In genomic region chr17:44192981-44193380, GRCm38 (mm10) we compare ENCODE assay signal across 15 mouse cellular contexts. TPM values are rescaled to one million over a fixed set of nuclear protein-coding genes. Genes with fewer than 3 reads are reported as not detected.
DNase-seq lines count a peak whose midpoint lies in the region; ATAC-seq and TF ChIP-seq lines count a peak whose summit lies in the region.
"Had no signal": no experiment of that assay in that cellular context is flagged by ENCODE, and none has a peak within 500 bp of the region (broad histone marks: within the 10 kb centered on the region; RNA-seq: fewer than 3 reads in every experiment).

No protein-coding gene starts in this region.

- no peak overlapping the region for H3K27ac ChIP-seq in liver, embryonic 11.5 days (ENCODE audit: low read depth, low read length)
- no peak overlapping the region for H3K27ac ChIP-seq in liver, postnatal 0 days (ENCODE audit: low read depth)
- no peak overlapping the region for H3K27ac ChIP-seq in midbrain, embryonic 15.5 days
- H3K27ac ChIP-seq: hindbrain, embryonic 10.5 days; layer of hippocampus, adult 2 months; liver, embryonic 15.5 days had no signal

- 59% methylated on average over 3 of the region's 3 CpGs for WGBS in liver, embryonic 11.5 days
- WGBS in liver, postnatal 0 days (ENCODE audit: insufficient replicate concordance): 64% methylated on average over 3 of the region's 3 CpGs
- WGBS in midbrain, embryonic 15.5 days: 87% methylated on average over 3 of the region's 3 CpGs

- ATAC-seq in liver, embryonic 11.5 days (replicated peaks; ENCODE audit: low FRiP score): no peak
- no peak for ATAC-seq in liver, postnatal 0 days
- ATAC-seq in midbrain, embryonic 15.5 days (replicated peaks): no peak
- ATAC-seq: forebrain, postnatal 0 days; midbrain, embryonic 16.5 days had no signal

- H3K4me2 ChIP-seq in liver, embryonic 11.5 days: no peak overlapping the region
- H3K4me2 ChIP-seq in liver, postnatal 0 days (ENCODE audit: low read depth, low read length): no peak overlapping the region
- no peak overlapping the region for H3K4me2 ChIP-seq in midbrain, embryonic 15.5 days
- H3K4me2 ChIP-seq: liver, embryonic 15.5 days had no signal

- H3K27me3 ChIP-seq in liver, embryonic 11.5 days (replicated peaks; ENCODE audit: control insufficient read depth, insufficient read depth, low read length): peaks cover 23% of the 10 kb centered on the region
- no peaks in the 10 kb centered on the region for H3K27me3 ChIP-seq in liver, postnatal 0 days (ENCODE audit: insufficient read depth, low read length)
- peaks cover 12% of the 10 kb centered on the region; the same call in 1 of the 2 replicates for H3K27me3 ChIP-seq in midbrain, embryonic 15.5 days (replicated peaks)

- no peak for TF ChIP-seq CTCF in liver, postnatal 0 days (IDR thresholded peaks at IDR 0.05; ENCODE audit: low read depth)

- no peaks in the 10 kb centered on the region; the same call in 1 of the 2 replicates for H3K4me1 ChIP-seq in liver, embryonic 11.5 days (replicated peaks; ENCODE audit: control insufficient read depth, insufficient read depth, low read length)
- peaks cover 5% of the 10 kb centered on the region for H3K4me1 ChIP-seq in liver, postnatal 0 days (ENCODE audit: insufficient read depth)
- peaks cover 17% of the 10 kb centered on the region for H3K4me1 ChIP-seq in midbrain, embryonic 15.5 days

- no peak overlapping the region for H3K9ac ChIP-seq in liver, embryonic 11.5 days (ENCODE audit: low read depth, low read length)
- no peak overlapping the region for H3K9ac ChIP-seq in liver, postnatal 0 days (replicated peaks)
- H3K9ac ChIP-seq in midbrain, embryonic 15.5 days: no peak overlapping the region
- H3K9ac ChIP-seq: forebrain, postnatal 0 days; liver, embryonic 15.5 days had no signal

- H3K4me3 ChIP-seq in liver, embryonic 11.5 days (ENCODE audit: low read depth, low read length): no peak overlapping the region
- no peak overlapping the region for H3K4me3 ChIP-seq in liver, postnatal 0 days (ENCODE audit: low read depth, low read length)
- no peak overlapping the region for H3K4me3 ChIP-seq in midbrain, embryonic 15.5 days
- H3K4me3 ChIP-seq: hindbrain, embryonic 10.5 days; layer of hippocampus, adult 2 months; liver, embryonic 15.5 days had no signal

- H3K9me3 ChIP-seq in liver, embryonic 11.5 days (ENCODE audit: control insufficient read depth, low read length): no peaks in the 10 kb centered on the region
- H3K9me3 ChIP-seq in liver, postnatal 0 days (ENCODE audit: low read length): no peaks in the 10 kb centered on the region
- H3K9me3 ChIP-seq in midbrain, embryonic 15.5 days: no peaks in the 10 kb centered on the region
- H3K9me3 ChIP-seq: hindbrain, embryonic 10.5 days; liver, embryonic 15.5 days had no signal

- peak; percentile 25 to 47 for DNase-seq in adrenal gland, adult (ENCODE audit: inconsistent age in 2 of 2, low spot score in 1 of 2)
- DNase-seq in adrenal gland, postnatal 4 days (ENCODE audit: low spot score in 2 of 2): no peak
- peak; percentile 25 for DNase-seq in liver, embryonic 11.5 days (ENCODE audit: low spot score)
- no peak for DNase-seq in liver, postnatal 0 days
- peak; percentile 47 for DNase-seq in kidney, postnatal 14 days
- DNase-seq in yolk sac, embryonic 10.5 days (ENCODE audit: low spot score): peak; percentile 26
- DNase-seq in urinary bladder, adult 2 months (ENCODE audit: low spot score): no peak
- DNase-seq: forebrain, postnatal 0 days; right cerebral cortex, postnatal 14 days had no signal

- no peak for TF ChIP-seq EP300 in liver, postnatal 0 days (IDR thresholded peaks at IDR 0.05; ENCODE audit: low read depth)

- no peaks in the 10 kb centered on the region for H3K36me3 ChIP-seq in liver, embryonic 11.5 days (ENCODE audit: control insufficient read depth, insufficient read depth, low read length)
- no peaks in the 10 kb centered on the region for H3K36me3 ChIP-seq in liver, postnatal 0 days (replicated peaks; ENCODE audit: insufficient read depth, low read length)
- H3K36me3 ChIP-seq in midbrain, embryonic 15.5 days (replicated peaks): no peaks in the 10 kb centered on the region
- H3K36me3 ChIP-seq: hindbrain, embryonic 10.5 days; liver, embryonic 15.5 days had no signal

RNA-seq across cellular contexts. Expression of gene Clic5, which starts 4.6 kb away (rescaled TPM):
- 10 to 100 TPM in 1 of 2 experiments, 1 to 10 TPM in 1; 7.9 to 11.2 TPM for total RNA-seq in adrenal gland, postnatal 4 days (2021)
- polyA plus RNA-seq in liver, embryonic 11.5 days (2014; fragmentation: Nextera tagmentation; extraction: Ambion mirVana): 0.64 and 0.75 TPM in 2 replicates
- 0.28 and 0.30 TPM in 2 replicates for polyA plus RNA-seq in liver, postnatal 0 days (2015; fragmentation: Nextera tagmentation; extraction: Ambion mirVana)
- 0.33 and 0.44 TPM in 2 replicates for polyA plus RNA-seq in midbrain, embryonic 15.5 days (2015; fragmentation: Nextera tagmentation; extraction: Ambion mirVana)
- polyA plus RNA-seq in urinary bladder, adult 2 months (2012; rRNA removed): 5.9 and 7.8 TPM in 2 replicates
- total RNA-seq: MEL had no signal

Comparison
In these comparisons a context has a peak if more than half of its experiments do, and no peak if none do; other contexts are left out.
1. DNase-seq: peak in adrenal gland, adult (2 of 2), liver, embryonic 11.5 days (single experiment), kidney, postnatal 14 days (single experiment) and yolk sac, embryonic 10.5 days (single experiment); none in adrenal gland, postnatal 4 days (0 of 2), liver, postnatal 0 days (single experiment) and urinary bladder, adult 2 months (single experiment).